Mouse (Mus musculus) stomach, embryonic 14.5 days (tissue): ENCODE results near the gene Kcnmb1. TPM values are rescaled to one million over a fixed set of nuclear protein-coding genes. Genes with fewer than 3 reads are reported as not detected.
A peak's percentile ranks its signal among the peaks of the same experiment; 100 is the strongest.

Experiments used
- ATAC-seq: fragments of 200-750 bp; cut with Nextera tagmentation; 2 replicates; pipeline ENCODE4 v1.8.0; 2017; ENCODE audit warnings: low read depth, moderate TSS enrichment; ENCODE audit not compliant: insufficient number of reproducible peaks, insufficient read depth, low FRiP score
- H3K27ac ChIP-seq: fragments of 300-500 bp; sonication (generic); 2 replicates; pipeline ENCODE4 v1.5.1; 2014; ENCODE audit warnings: mild to moderate bottlenecking, low read length, moderate library complexity, mixed read lengths
- H3K27me3 ChIP-seq: fragments of 300-500 bp; sonication (generic); 2 replicates; pipeline ENCODE4 v1.6.1; 2014; ENCODE audit warnings: low read length, control low read depth, mixed read lengths; ENCODE audit not compliant: control insufficient read depth, insufficient read depth
- H3K36me3 ChIP-seq: fragments of 300-500 bp; sonication (generic); 2 replicates; pipeline ENCODE4 v1.6.1; 2014; ENCODE audit warnings: mild to moderate bottlenecking, control low read depth, low read length, moderate library complexity, mixed read lengths; ENCODE audit not compliant: control insufficient read depth, insufficient read depth
- H3K4me1 ChIP-seq: fragments of 300-500 bp; sonication (generic); 2 replicates; pipeline ENCODE4 v1.6.1; 2014; ENCODE audit warnings: low read length, control low read depth, mixed read lengths; ENCODE audit not compliant: control insufficient read depth, insufficient read depth
- H3K4me2 ChIP-seq: fragments of 300-500 bp; sonication (generic); replicated peaks from 2 replicates; pipeline ENCODE4 v1.6.1; 2014; ENCODE audit warnings: low read depth, low read length, control low read depth
- H3K4me3 ChIP-seq: fragments of 300-500 bp; sonication (generic); 2 replicates; pipeline ENCODE4 v1.5.1; 2014; ENCODE audit warnings: low read depth, low read length, control low read depth
- H3K9ac ChIP-seq: fragments of 300-500 bp; sonication (generic); replicated peaks from 2 replicates; pipeline ENCODE4 v1.6.1; 2014; ENCODE audit warnings: low read depth, mild to moderate bottlenecking, control low read depth, low read length, moderate library complexity, mixed read lengths
- H3K9me3 ChIP-seq: fragments of 300-500 bp; sonication (generic); 2 replicates; pipeline ENCODE4 v1.6.1; 2016; ENCODE audit warnings: low read depth, low read length, control low read depth; ENCODE audit not compliant: control insufficient read depth
- WGBS: fragments of 180-500 bp; shearing (Covaris S2); extraction: QIAGEN DNeasy Blood & Tissue Kit; methylation state at CpG from one replicate; pipeline ENCODE4 v1.1.7; 2014; 5-methylcytosine and 5-hydroxymethylcytosine counted together
- polyA plus RNA-seq: library from polyadenylated mRNA; unstranded; fragments of >200 nt; fragmentation: Nextera tagmentation; extraction: Ambion mirVana; gene quantifications from 2 replicates; pipeline ENCODE4 v1.2.1, GENCODE M21; 2014

Gene Kcnmb1
- polyA plus RNA-seq, 1 experiment from 2014 or later, result 3.0 TPM

- Histone ChIP-seq H3K27ac (no peak overlapping the region), H3K4me1 (0 out of 2 replicates have a peak, but pooled peaks cover 4% of the 10 kb centered on the region), H3K27me3 (0 out of 2 replicates have a peak, but pooled peaks cover 3% of the 10 kb centered on the region), H3K4me3 (no peak overlapping the region), H3K4me2 (peak overlapping the region; percentile 32; the same call in 1 of the 2 replicates), H3K9me3 (no peaks in the 10 kb centered on the region), H3K36me3 (no peaks in the 10 kb centered on the region), H3K9ac (no peak overlapping the region)
- no peak for ATAC-seq
- 43% methylated on average over 5 of the region's 5 CpGs for WGBS
Measured at GRCm38 (mm10) chr11:33993496-33993895, 30.7 kb downstream of the Kcnmb1 start.

GRCm38 (mm10) chr11:33998244-33998643 lies 35.4 kb downstream of the Kcnmb1 start:
- no peaks in the 10 kb centered on the region for H3K4me1 ChIP-seq
- H3K27me3 ChIP-seq, result no peaks in the 10 kb centered on the region
- H3K36me3 ChIP-seq, result no peaks in the 10 kb centered on the region
- no peak overlapping the region for H3K4me3 ChIP-seq
- H3K4me2 ChIP-seq, result no peak overlapping the region
- no peak overlapping the region for H3K9ac ChIP-seq
- H3K9me3 ChIP-seq, result no peaks in the 10 kb centered on the region
- no peak for ATAC-seq
- H3K27ac ChIP-seq, result no peak overlapping the region
- WGBS, result 63% methylated on average over 10 of the region's 10 CpGs

GRCm38 (mm10) chr11:34000416-34000815 lies 37.6 kb downstream of the Kcnmb1 start:
- H3K4me1 ChIP-seq, result no peaks in the 10 kb centered on the region
- no peak overlapping the region for H3K4me2 ChIP-seq
- no peaks in the 10 kb centered on the region for H3K9me3 ChIP-seq
- 84% methylated on average over 3 of the region's 3 CpGs for WGBS
- no peak overlapping the region for H3K4me3 ChIP-seq
- ATAC-seq, result no peak
- no peaks in the 10 kb centered on the region for H3K27me3 ChIP-seq
- H3K27ac ChIP-seq, result no peak overlapping the region
- no peaks in the 10 kb centered on the region for H3K36me3 ChIP-seq
- no peak overlapping the region for H3K9ac ChIP-seq

- H3K9me3 ChIP-seq, result no peaks in the 10 kb centered on the region
- WGBS, result 10% methylated on average over 5 of the region's 5 CpGs
- H3K27me3 ChIP-seq, result no peaks in the 10 kb centered on the region
- H3K9ac ChIP-seq, result no peak overlapping the region
- no peaks in the 10 kb centered on the region for H3K4me1 ChIP-seq
- H3K4me3 ChIP-seq, result no peak overlapping the region
- no peak overlapping the region for H3K27ac ChIP-seq
- H3K36me3 ChIP-seq, result no peaks in the 10 kb centered on the region
- ATAC-seq, result no peak
- H3K4me2 ChIP-seq, result no peak overlapping the region
Measured at GRCm38 (mm10) chr11:34001938-34002592, 39.3 kb downstream of the Kcnmb1 start.

GRCm38 (mm10) chr11:34002593-34002965 lies 39.8 kb downstream of the Kcnmb1 start:
- WGBS, result 79% methylated on average over 5 of the region's 5 CpGs
- Histone ChIP-seq H3K36me3 (no peaks in the 10 kb centered on the region), H3K9me3 (no peaks in the 10 kb centered on the region), H3K4me3 (no peak overlapping the region), H3K4me2 (no peak overlapping the region), H3K27me3 (no peaks in the 10 kb centered on the region), H3K27ac (no peak overlapping the region), H3K9ac (no peak overlapping the region), H3K4me1 (no peaks in the 10 kb centered on the region)
- ATAC-seq, result no peak

- 75% methylated on average over 2 of the region's 2 CpGs for WGBS
- Histone ChIP-seq H3K4me1 (no peaks in the 10 kb centered on the region), H3K4me3 (no peak overlapping the region), H3K36me3 (no peaks in the 10 kb centered on the region), H3K27me3 (no peaks in the 10 kb centered on the region), H3K9me3 (no peaks in the 10 kb centered on the region), H3K4me2 (no peak overlapping the region), H3K27ac (no peak overlapping the region), H3K9ac (no peak overlapping the region)
- ATAC-seq, result no peak
Measured at GRCm38 (mm10) chr11:34007616-34008015, 44.8 kb downstream of the Kcnmb1 start.

- Histone ChIP-seq H3K4me3 (no peak overlapping the region), H3K27me3 (no peaks in the 10 kb centered on the region), H3K36me3 (no peaks in the 10 kb centered on the region), H3K4me2 (no peak overlapping the region), H3K27ac (no peak overlapping the region), H3K9me3 (no peaks in the 10 kb centered on the region), H3K4me1 (no peaks in the 10 kb centered on the region), H3K9ac (no peak overlapping the region)
- 85% methylated on average over 11 of the region's 11 CpGs for WGBS
- no peak for ATAC-seq
Measured at GRCm38 (mm10) chr11:34008214-34008613, 45.4 kb downstream of the Kcnmb1 start.

GRCm38 (mm10) chr11:34008702-34009101 lies 45.9 kb downstream of the Kcnmb1 start:
- no peak for ATAC-seq
- no peak overlapping the region for H3K27ac ChIP-seq
- H3K4me1 ChIP-seq, result no peaks in the 10 kb centered on the region
- H3K9me3 ChIP-seq, result no peaks in the 10 kb centered on the region
- H3K4me3 ChIP-seq, result no peak overlapping the region
- no peak overlapping the region for H3K4me2 ChIP-seq
- H3K27me3 ChIP-seq, result no peaks in the 10 kb centered on the region
- no peak overlapping the region for H3K9ac ChIP-seq
- WGBS, result 38% methylated on average over 9 of the region's 9 CpGs
- H3K36me3 ChIP-seq, result no peaks in the 10 kb centered on the region
